Mouse (Mus musculus) left cerebral cortex, postnatal 14 days (tissue): Measurements from ENCODE around the gene Specc1l. TPM values are rescaled to one million over a fixed set of nuclear protein-coding genes. Genes with fewer than 3 reads are reported as not detected.
"Not testable (repeated sequence)": the region's sequence is repeated elsewhere in the genome, so short reads cannot be mapped to it uniquely, and the experiment has no call there.

Experiments used
- DNase-seq, 2 experiments: peaks; one replicate each; pipeline ENCODE4 v3.0.0; 2021 to 2022; ENCODE audit warnings: low spot score in 2 of 2, mixed read lengths in 1 of 2
- intact Hi-C: fragments of 180-260 bp; cut with DNase I; formaldehyde crosslinking; loops from one replicate; pipeline ENCODE4 v1.15.1; 2025
- total RNA-seq, 2 experiments: library from RNA; stranded (reverse); gene quantifications; 2 replicates each; pipeline ENCODE4 v1.2.3; 2021

Specc1l gene
- total RNA-seq, 2 experiments from 2014 or later, result 38.8 to 40.2 TPM

DNA sequence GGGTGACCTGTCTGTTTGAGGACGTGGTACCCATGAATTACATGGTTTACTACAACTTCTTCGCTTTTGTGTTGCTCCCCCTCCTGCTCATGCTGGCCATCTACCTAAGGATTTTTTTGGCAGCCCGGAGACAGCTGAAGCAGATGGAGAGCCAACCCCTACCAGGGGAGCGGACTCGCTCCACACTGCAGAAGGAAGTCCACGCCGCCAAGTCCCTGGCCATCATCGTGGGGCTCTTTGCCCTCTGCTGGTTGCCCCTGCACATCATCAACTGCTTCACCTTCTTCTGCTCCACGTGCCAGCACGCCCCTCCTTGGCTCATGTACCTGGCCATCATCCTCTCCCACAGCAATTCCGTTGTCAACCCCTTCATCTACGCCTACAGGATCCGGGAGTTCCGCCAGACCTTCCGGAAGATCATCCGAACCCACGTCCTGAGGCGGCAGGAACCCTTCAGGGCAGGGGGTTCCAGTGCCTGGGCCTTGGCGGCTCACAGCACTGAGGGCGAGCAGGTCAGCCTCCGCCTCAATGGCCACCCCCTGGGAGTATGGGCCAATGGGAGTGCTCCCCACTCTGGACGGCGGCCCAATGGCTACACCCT, 121.4 kb downstream of the Specc1l start:
- DNase-seq, result no peak
- intact Hi-C loops, result no loop called here

DNA sequence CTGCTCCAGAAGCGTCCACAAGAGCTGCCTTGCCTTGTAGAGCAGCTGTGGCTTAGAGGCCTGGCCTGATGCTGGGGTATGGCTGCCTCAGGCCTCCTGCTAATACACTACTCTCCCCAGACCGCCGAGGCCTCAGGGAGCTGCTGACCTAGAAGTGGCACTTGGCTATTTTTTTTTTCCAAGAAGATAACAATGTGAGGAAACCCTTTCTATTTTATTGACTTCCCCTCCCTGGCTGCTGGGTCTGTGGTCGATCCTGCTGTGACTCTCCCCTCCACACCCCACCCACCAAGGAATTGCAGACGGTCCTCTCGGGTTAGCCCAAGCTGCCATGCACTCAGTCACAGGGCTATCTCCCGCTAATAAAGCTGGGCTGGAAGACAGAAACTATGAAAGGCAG, 122.3 kb downstream of the Specc1l start:
- DNase-seq, result no peak
- intact Hi-C loops, result no loop called here

DNA sequence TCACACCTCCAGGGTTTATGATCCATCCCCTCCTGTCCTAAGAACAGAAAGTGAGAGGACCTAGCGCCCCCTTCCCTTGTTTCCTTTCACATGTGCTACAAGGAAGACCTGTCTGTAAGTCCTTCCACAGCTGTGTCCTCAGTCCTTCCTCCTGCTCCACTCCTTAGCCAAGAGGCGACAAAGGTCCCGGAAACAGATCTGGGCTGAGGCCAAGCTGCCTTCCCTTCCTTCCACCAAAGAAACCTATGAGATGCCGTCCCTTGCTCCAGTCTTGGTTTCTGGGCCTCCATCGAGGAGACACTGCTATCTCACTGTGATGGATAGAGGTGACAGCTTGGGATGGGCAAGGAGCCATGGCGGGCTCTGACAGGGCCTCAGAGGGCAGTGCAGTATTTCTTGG, 123.2 kb downstream of the Specc1l start:
- intact Hi-C loops, result no loop called here
- DNase-seq, result no peak

DNA sequence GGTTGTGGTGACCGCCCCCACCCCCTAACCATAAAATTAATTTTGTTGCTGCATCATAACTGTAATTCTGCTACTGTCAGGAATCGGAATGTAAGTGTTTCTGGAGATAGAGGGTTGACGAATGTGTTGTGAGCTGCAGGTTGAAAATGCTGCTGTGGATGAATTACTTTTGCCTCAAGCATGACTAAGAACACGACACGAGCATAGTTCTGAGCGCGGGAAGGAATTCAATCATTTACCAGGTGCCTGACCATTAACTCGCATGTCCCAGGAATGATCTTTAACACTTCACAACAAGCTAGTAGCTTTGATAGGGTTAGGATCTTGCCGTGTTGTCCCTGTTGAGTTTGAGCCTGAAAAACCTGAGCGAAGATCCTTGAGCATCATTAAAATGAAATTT, 125.4 kb downstream of the Specc1l start:
- intact Hi-C loops, result no loop called here
- DNase-seq, result no peak

DNA sequence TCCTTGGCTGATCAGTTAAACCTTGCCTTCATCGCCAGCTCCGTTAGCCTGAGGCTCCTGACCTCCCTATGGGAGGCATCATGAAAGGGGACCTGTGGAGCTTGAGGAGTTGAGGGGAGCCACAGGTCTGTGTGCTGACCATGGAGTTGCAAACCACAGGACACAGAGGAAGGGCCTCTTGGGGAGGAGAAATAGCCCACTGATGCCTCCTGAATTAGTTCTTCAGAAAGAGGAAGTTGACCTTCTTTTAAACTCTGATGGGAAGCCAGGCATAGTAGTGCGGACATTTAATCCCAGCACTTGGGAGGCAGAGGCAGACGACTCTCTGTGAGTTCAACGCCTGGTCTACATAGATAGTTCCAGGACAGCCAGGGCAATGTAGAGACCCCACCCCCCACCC, 127.0 kb downstream of the Specc1l start:
- DNase-seq, result no peak
- intact Hi-C loops, result no loop called here

DNA sequence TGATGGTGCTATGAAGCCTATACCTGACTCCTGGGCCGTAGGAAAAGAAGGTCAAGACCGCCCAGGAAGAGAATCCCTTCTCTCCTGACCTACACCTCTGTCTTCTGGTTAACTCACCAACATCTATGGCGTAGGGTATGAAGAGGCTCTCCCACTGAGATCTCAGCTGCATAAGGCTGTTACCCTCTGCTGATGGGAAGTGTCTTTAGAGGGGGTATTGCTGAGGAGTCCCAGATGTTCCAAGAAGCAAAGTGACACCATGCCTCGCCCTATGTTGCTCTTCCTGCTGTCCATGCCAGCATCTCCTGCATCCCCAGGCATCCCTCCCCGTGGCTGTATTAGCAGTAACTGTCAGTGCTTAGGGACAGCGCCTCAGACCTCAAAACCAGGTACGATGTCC, 127.5 kb downstream of the Specc1l start:
- intact Hi-C loops, result no loop called here

DNA sequence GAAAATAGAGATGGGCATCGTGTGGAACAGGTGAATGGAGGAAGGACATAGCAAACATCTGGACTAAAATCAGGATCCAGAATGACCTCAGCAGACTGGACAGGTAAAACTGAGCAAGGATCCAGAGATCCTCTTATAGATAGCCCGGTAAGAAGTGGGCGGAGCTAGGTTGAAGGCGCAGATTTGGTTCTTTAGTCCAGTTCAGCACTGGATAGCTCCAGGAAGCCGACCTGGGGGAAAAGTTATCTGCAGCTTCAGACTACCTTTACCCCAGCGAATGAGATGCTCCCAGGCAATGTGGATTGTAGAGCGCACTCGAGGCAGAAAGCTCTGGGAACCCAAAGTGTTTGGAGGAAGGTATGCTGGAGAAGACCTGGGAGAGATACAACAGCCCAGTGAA, 130.1 kb downstream of the Specc1l start:
- DNase-seq, result no peak
- intact Hi-C loops, result no loop called here

More for the DNA sequence above, 127.5 kb downstream of the Specc1l start:
- no peak for DNase-seq

DNA sequence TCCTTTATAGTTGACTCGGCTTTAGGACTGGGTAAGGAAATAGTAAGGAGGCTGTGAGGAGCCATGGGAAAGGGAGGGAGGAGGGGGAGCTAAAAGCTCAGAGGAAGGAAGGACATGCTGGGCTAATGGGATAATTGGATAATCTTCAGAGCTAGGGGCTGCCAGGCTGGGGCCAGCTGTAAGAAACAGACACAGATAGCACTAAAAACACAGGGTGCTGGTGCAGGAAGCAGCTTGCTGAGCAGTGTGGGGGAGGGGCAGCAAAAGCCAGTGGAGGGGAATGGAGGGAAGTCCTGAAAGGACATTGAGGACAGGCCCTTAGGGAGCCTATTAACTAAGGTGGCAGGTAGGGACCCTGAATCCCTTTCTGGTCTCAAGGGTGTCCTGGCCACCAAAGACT, 132.7 kb downstream of the Specc1l start:
- DNase-seq, intact Hi-C loops: not testable (repeated sequence)

DNA sequence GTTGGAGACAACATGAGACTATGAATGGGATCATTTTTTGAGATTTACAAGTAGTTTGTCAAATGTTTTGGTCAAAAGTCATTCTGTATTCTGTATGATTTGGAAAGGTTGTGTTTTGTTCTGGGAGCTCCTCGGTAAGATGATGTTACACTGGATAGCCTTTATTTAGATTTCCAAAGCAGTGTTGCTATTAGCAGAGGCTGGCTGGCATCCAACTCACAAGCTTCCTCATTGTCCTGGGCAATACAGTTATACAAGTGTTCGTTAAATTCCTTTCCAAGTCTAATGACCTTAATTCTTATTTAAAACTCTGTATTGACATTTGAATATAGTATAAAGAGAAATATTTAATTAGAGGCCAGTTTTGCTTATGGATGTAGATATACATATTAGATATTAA, 133.4 kb downstream of the Specc1l start:
- intact Hi-C loops, result no loop called here
- DNase-seq, result no peak

DNA sequence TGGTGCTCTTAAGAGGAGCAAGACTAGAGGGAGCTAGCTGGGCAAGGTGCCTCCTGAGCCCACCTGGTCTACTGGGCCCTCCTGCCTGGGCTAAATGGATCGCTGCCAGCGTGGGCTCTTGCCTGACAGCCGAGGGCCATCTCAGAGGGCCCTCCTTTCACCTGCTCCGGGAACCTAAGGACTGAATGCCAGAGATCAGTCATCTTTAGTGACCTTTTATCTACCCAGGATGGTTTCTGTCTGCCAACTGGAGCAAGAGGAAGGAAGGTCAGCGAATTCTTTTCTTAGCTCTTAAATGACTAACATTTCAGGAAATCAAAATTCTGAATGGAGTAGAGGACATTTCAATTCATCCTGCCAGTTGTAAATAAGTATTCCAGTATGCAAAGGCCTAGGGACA, 138.7 kb downstream of the Specc1l start:
- intact Hi-C loops, result no loop called here
- no peak for DNase-seq

DNA sequence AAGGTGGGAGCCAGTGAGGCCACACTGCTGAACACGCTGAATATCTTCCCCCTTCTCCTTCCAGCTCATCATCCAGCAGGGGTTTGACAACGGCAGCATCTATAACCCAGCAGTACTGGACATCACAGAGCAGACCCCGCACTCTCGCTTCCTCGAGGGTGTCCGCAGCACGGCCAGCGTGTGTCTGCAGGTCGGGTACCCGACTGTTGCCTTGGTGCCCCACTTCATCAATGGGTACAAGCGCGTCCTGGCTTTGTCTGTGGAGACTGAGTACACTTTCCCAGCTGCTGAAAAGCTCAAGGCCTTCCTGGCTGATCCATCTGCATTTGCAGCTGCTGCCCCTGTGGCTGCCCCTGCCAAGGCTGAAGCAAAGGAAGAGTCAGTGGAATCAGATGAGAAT, 140.7 kb downstream of the Specc1l start:
- intact Hi-C loops, result no loop called here
- DNase-seq, result no peak

DNA sequence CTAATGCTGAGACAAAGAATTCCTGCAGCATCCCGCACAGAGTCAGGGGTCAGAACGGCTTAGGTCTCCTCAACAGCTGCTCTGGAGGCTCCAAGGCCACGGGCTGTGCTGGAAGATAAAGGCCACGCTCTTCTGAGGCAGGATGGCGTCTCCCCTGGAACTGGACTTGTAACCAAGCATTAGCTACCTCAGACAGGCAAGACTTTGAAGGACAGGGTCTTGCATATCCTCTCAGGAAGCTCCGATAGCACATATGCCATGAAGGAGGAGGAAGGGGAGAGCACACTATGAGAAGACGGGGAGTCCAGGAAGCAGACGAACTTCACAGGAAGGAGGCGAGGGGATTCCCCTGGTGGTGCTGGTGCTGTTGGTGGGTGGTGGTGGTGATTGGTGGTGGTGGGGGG, 142.0 kb downstream of the Specc1l start:
- DNase-seq, intact Hi-C loops: not testable (repeated sequence)

DNA sequence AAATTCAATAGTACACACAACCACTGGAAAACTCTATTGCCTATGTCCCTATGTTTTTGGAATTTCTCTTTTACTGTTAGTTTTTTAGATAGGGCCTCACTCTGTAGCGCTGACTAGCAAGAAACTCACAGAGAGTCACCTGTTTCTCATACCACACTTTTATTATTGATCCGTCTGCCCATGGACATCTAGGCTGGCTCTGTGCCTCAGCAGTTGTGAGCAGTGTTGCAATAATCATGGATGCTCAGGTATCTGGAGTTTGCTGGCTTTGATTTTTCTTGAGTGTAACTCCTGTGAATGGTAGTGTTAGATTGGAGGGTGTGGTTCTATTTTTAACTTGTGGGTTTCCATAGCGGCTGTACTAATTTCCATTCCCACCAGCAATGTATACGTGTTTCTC, 143.5 kb downstream of the Specc1l start:
- intact Hi-C loops, result no loop called here
- no peak for DNase-seq

Other genes with a start within 250 kb of the Specc1l start
- 100 to 1,000 TPM; 159 to 164 TPM for gene Gnaz, start 244.9 kb upstream of the Specc1l start, total RNA-seq
- gene Rsph14, start 179.5 kb upstream of the Specc1l start, total RNA-seq, result 1 to 10 TPM in 1 of 2 experiments, under 1 TPM in 1; 0.93 to 1.1 TPM
- 10 to 100 TPM; 37.7 to 39.6 TPM for gene Rab36, start 175.0 kb upstream of the Specc1l start, total RNA-seq
- 10 to 100 TPM; 82.9 to 84.1 TPM for gene Bcr, start 151.5 kb upstream of the Specc1l start, total RNA-seq
- 10 to 100 TPM; 10.3 to 15.4 TPM for gene Adora2a, start 104.8 kb downstream of the Specc1l start, total RNA-seq
- gene Upb1, start 189.0 kb downstream of the Specc1l start, total RNA-seq, result under 1 TPM; 0.55 to 0.66 TPM